Mouse (Mus musculus) liver, embryonic 12.5 days (tissue): ENCODE data around the gene Wbp11. TPM values are rescaled to one million over a fixed set of nuclear protein-coding genes. Genes with fewer than 3 reads are reported as not detected.
"Not testable (repeated sequence)": the region's sequence is repeated elsewhere in the genome, so short reads cannot be mapped to it uniquely, and the experiment has no call there.

ENCODE experiments used
- ATAC-seq: fragments of 200-750 bp; cut with Nextera tagmentation; 2 replicates; pipeline ENCODE4 v1.8.0; 2017; ENCODE audit warnings: moderate number of reproducible peaks, mild to moderate bottlenecking, moderate library complexity
- H3K27ac ChIP-seq: fragments of 300-500 bp; sonication (generic); 2 replicates; pipeline ENCODE4 v1.5.1; 2016; ENCODE audit warnings: mild to moderate bottlenecking
- H3K27me3 ChIP-seq: fragments of 300-500 bp; sonication (generic); replicated peaks from 2 replicates; pipeline ENCODE4 v1.6.1; 2016; ENCODE audit warnings: mild to moderate bottlenecking, moderate library complexity
- H3K36me3 ChIP-seq: fragments of 300-500 bp; sonication (generic); 2 replicates; pipeline ENCODE4 v1.6.1; 2016; ENCODE audit warnings: mild to moderate bottlenecking, moderate library complexity
- H3K4me1 ChIP-seq: fragments of 300-500 bp; sonication (generic); 2 replicates; pipeline ENCODE4 v1.6.1; 2016
- H3K4me2 ChIP-seq: fragments of 300-500 bp; sonication (generic); 2 replicates; pipeline ENCODE4 v1.6.1; 2016; ENCODE audit warnings: mild to moderate bottlenecking, moderate library complexity
- H3K4me3 ChIP-seq: fragments of 300-500 bp; sonication (generic); 2 replicates; pipeline ENCODE4 v1.5.1; 2016; ENCODE audit warnings: mild to moderate bottlenecking, moderate library complexity
- H3K9ac ChIP-seq: fragments of 300-500 bp; sonication (generic); 2 replicates; pipeline ENCODE4 v1.6.1; 2016; ENCODE audit warnings: mild to moderate bottlenecking, moderate library complexity
- H3K9me3 ChIP-seq: fragments of 300-500 bp; sonication (generic); replicated peaks from 2 replicates; pipeline ENCODE4 v1.6.1; 2016; ENCODE audit warnings: mild to moderate bottlenecking, moderate library complexity
- WGBS: fragments of 180-500 bp; shearing (Covaris S2); methylation state at CpG from one replicate; pipeline ENCODE4 v1.1.7; 2016; ENCODE audit not compliant: insufficient replicate concordance; 5-methylcytosine and 5-hydroxymethylcytosine counted together
- polyA plus RNA-seq: library from polyadenylated mRNA; unstranded; fragments of >200 nt; fragmentation: Nextera tagmentation; extraction: Ambion mirVana; gene quantifications from 2 replicates; pipeline ENCODE4 v1.2.1, GENCODE M21; 2016

Gene Wbp11
- polyA plus RNA-seq, 1 experiment from 2014 or later, result 97.3 TPM

- H3K27ac ChIP-seq, result peak overlapping the region; percentile 94
- WGBS, result 54% methylated on average over 3 of the region's 3 CpGs
- not testable (repeated sequence) for H3K36me3 ChIP-seq, H3K9me3 ChIP-seq
- H3K27me3 ChIP-seq, result peaks cover 15% of the 10 kb centered on the region
- peak; percentile 96 for ATAC-seq
- H3K9ac ChIP-seq, result peak overlapping the region; percentile 71
- peak overlapping the region; percentile 54 for H3K4me3 ChIP-seq
- H3K4me1 ChIP-seq, result peaks cover 77% of the 10 kb centered on the region
- H3K4me2 ChIP-seq, result peak overlapping the region; percentile 63
These were observed 29.9 kb downstream of the Wbp11 start for GRCm38 (mm10) chr6:136797874-136798693.

GRCm38 (mm10) chr6:136795850-136796249 lies 32.2 kb downstream of the Wbp11 start:
- Histone ChIP-seq H3K36me3 (no peaks in the 10 kb centered on the region), H3K27ac (no peak overlapping the region), H3K4me3 (no peak overlapping the region), H3K9me3 (no peaks in the 10 kb centered on the region), H3K4me1 (peaks cover 65% of the 10 kb centered on the region), H3K27me3 (peaks cover 31% of the 10 kb centered on the region), H3K9ac (no peak overlapping the region), H3K4me2 (no peak overlapping the region)
- ATAC-seq, result no peak
- 60% methylated on average over 6 of the region's 6 CpGs for WGBS

- Histone ChIP-seq H3K27ac (no peak overlapping the region), H3K9me3 (no peaks in the 10 kb centered on the region), H3K27me3 (peaks cover 31% of the 10 kb centered on the region), H3K4me3 (no peak overlapping the region), H3K4me1 (peaks cover 59% of the 10 kb centered on the region), H3K4me2 (no peak overlapping the region), H3K36me3 (no peaks in the 10 kb centered on the region), H3K9ac (no peak overlapping the region)
- ATAC-seq, result peak; percentile 26; the same call in 1 of the 2 replicates
- 25% methylated on average over 1 of the region's 1 CpGs for WGBS
These were observed 32.9 kb downstream of the Wbp11 start for GRCm38 (mm10) chr6:136795110-136795509.

- Histone ChIP-seq H3K4me1 (peaks cover 52% of the 10 kb centered on the region), H3K27me3 (peaks cover 31% of the 10 kb centered on the region), H3K4me2 (peak overlapping the region; percentile 74), H3K4me3 (peak overlapping the region; percentile 49), H3K9me3 (no peaks in the 10 kb centered on the region), H3K27ac (no peak overlapping the region), H3K9ac (peak overlapping the region; percentile 66), H3K36me3 (no peaks in the 10 kb centered on the region)
- no peak for ATAC-seq
- WGBS, result 3% methylated on average over 21 of the region's 24 CpGs
These were observed 34.1 kb downstream of the Wbp11 start for GRCm38 (mm10) chr6:136793831-136794525.

GRCm38 (mm10) chr6:136792884-136793758 lies 34.9 kb downstream of the Wbp11 start:
- Histone ChIP-seq H3K9ac (peak overlapping the region; percentile 66), H3K4me1 (peaks cover 44% of the 10 kb centered on the region), H3K9me3 (no peaks in the 10 kb centered on the region), H3K27me3 (peaks cover 31% of the 10 kb centered on the region), H3K4me2 (peak overlapping the region; percentile 74), H3K4me3 (peak overlapping the region; percentile 49), H3K27ac (no peak overlapping the region), H3K36me3 (no peaks in the 10 kb centered on the region)
- ATAC-seq, result no peak
- 23% methylated on average over 16 of the region's 16 CpGs for WGBS

GRCm38 (mm10) chr6:136789391-136789971 lies 38.6 kb downstream of the Wbp11 start:
- no peak for ATAC-seq
- Histone ChIP-seq H3K27ac (no peak overlapping the region), H3K4me2 (no peak overlapping the region), H3K4me1 (peaks cover 17% of the 10 kb centered on the region), H3K9ac (no peak overlapping the region), H3K4me3 (no peak overlapping the region), H3K9me3 (no peaks in the 10 kb centered on the region), H3K36me3 (no peaks in the 10 kb centered on the region), H3K27me3 (peaks cover 27% of the 10 kb centered on the region)
- WGBS, result 48% methylated on average over 5 of the region's 5 CpGs

- Histone ChIP-seq H3K4me3 (no peak overlapping the region), H3K4me1 (no peaks in the 10 kb centered on the region), H3K9ac (no peak overlapping the region), H3K27ac (no peak overlapping the region), H3K4me2 (no peak overlapping the region), H3K27me3 (peaks cover 7% of the 10 kb centered on the region; the same call in 1 of the 2 replicates), H3K9me3 (no peaks in the 10 kb centered on the region), H3K36me3 (no peaks in the 10 kb centered on the region)
- WGBS, result 72% methylated on average over 9 of the region's 9 CpGs
- no peak for ATAC-seq
These were observed 45.3 kb downstream of the Wbp11 start for GRCm38 (mm10) chr6:136782761-136783160.

- peaks cover 7% of the 10 kb centered on the region; the same call in 1 of the 2 replicates for H3K27me3 ChIP-seq
- H3K9me3 ChIP-seq, result no peaks in the 10 kb centered on the region
- no peaks in the 10 kb centered on the region for H3K36me3 ChIP-seq
- no peak overlapping the region for H3K27ac ChIP-seq
- H3K4me1 ChIP-seq, result no peaks in the 10 kb centered on the region
- no peak overlapping the region for H3K4me3 ChIP-seq
- no peak overlapping the region for H3K4me2 ChIP-seq
- H3K9ac ChIP-seq, result no peak overlapping the region
- WGBS, result 77% methylated on average over 12 of the region's 12 CpGs
- no peak for ATAC-seq
These were observed 45.9 kb downstream of the Wbp11 start for GRCm38 (mm10) chr6:136782146-136782545.

GRCm38 (mm10) chr6:136781377-136781986 lies 46.6 kb downstream of the Wbp11 start, which contains the start of gene Gucy2c:
Gene Gucy2c, minus strand, starts transcription at chr6:136781765.
- no peaks in the 10 kb centered on the region for H3K4me1 ChIP-seq
- no peak within 1 kb of the TSS for H3K4me3 ChIP-seq
- no peaks in the 10 kb centered on the region for H3K9me3 ChIP-seq
- H3K27me3 ChIP-seq, result peaks cover 7% of the 10 kb centered on the region; the same call in 1 of the 2 replicates
- no peak for ATAC-seq
- no peak within 1 kb of the TSS for H3K27ac ChIP-seq
- H3K36me3 ChIP-seq, result no peaks in the 10 kb centered on the region
- no peak within 1 kb of the TSS for H3K9ac ChIP-seq
- 72% methylated on average over 20 of the region's 20 CpGs for WGBS
- no peak within 1 kb of the TSS for H3K4me2 ChIP-seq

GRCm38 (mm10) chr6:136776392-136776791 lies 51.6 kb downstream of the Wbp11 start:
- no peak for ATAC-seq

GRCm38 (mm10) chr6:136769859-136770258 lies 58.2 kb downstream of the Wbp11 start:
- Histone ChIP-seq H3K4me2 (no peak overlapping the region), H3K36me3 (no peaks in the 10 kb centered on the region), H3K4me1 (no peaks in the 10 kb centered on the region), H3K4me3 (no peak overlapping the region), H3K27ac (no peak overlapping the region), H3K9me3 (no peaks in the 10 kb centered on the region), H3K9ac (no peak overlapping the region), H3K27me3 (0 out of 2 replicates have a peak, but pooled peaks cover 2% of the 10 kb centered on the region)
- no peak for ATAC-seq
- WGBS, result 64% methylated on average over 7 of the region's 7 CpGs

More at GRCm38 (mm10) chr6:136776392-136776791, 51.6 kb downstream of the Wbp11 start:
- no peaks in the 10 kb centered on the region for H3K9me3 ChIP-seq
- H3K4me2 ChIP-seq, result no peak overlapping the region
- no peaks in the 10 kb centered on the region for H3K4me1 ChIP-seq
- no peak overlapping the region for H3K9ac ChIP-seq
- no peak overlapping the region for H3K4me3 ChIP-seq
- no peaks in the 10 kb centered on the region for H3K36me3 ChIP-seq
- H3K27me3 ChIP-seq, result peaks cover under 1% of the 10 kb centered on the region; the same call in 1 of the 2 replicates
- no peak overlapping the region for H3K27ac ChIP-seq
- WGBS, result 48% methylated on average over 1 of the region's 1 CpGs
